ENCODE assay signal across 8 mouse cellular contexts in the genomic region with DNA sequence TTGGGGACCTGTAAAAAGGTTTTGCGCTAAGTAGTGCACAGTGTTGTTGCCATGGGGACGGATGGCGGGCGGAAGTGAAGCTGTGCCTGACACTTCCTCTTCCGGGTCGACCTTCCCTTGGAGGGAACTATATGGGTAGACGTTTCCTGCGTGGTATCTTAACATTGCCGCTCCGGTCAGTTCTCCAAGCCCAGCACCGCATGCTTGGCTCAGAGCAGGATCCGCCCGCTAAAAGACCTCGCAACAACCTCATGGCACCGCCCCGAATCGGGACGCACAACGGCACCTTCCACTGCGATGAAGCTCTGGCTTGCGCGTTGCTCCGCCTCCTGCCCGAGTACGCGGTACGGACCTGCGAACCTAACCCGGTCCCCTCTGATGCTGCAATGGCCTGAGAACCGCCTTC. TPM values are rescaled to one million over a fixed set of nuclear protein-coding genes. Genes with fewer than 3 reads are reported as not detected.
A peak's percentile ranks its signal among the peaks of the same experiment; 100 is the strongest.
DNase-seq lines count a peak whose midpoint lies in the region; ATAC-seq and TF ChIP-seq lines count a peak whose summit lies in the region.

A gene (plus strand): TSS at position 100 of the 406 bp plus-strand sequence.

- no peaks in the 10 kb centered on the region for H3K9me3 ChIP-seq in MEL (replicated peaks; ENCODE audit: insufficient read depth, low read length)
- H3K9me3 ChIP-seq in forebrain, embryonic 16.5 days (ENCODE audit: control insufficient read depth, low read length): no peaks in the 10 kb centered on the region
- no peaks in the 10 kb centered on the region for H3K9me3 ChIP-seq in lung, embryonic 14.5 days (ENCODE audit: low read depth, low read length)

- H3K27me3 ChIP-seq in MEL (ENCODE audit: control insufficient read depth in 1 of 2, insufficient read depth in 2 of 2, low read length in 2 of 2): no peaks in the 10 kb centered on the region
- H3K27me3 ChIP-seq in forebrain, embryonic 16.5 days (replicated peaks; ENCODE audit: control insufficient read depth, insufficient read depth, low read length): no peaks in the 10 kb centered on the region
- no peaks in the 10 kb centered on the region for H3K27me3 ChIP-seq in lung, embryonic 14.5 days (ENCODE audit: insufficient read depth, low read length)

- peaks cover 0 to 17% of the 10 kb centered on the region in 2 experiments; a peak in 3 of 4 replicates for H3K36me3 ChIP-seq in MEL (ENCODE audit: control insufficient read depth in 1 of 2, insufficient read depth in 2 of 2, low read length in 2 of 2)
- H3K36me3 ChIP-seq in forebrain, embryonic 16.5 days (ENCODE audit: control insufficient read depth, insufficient read depth): peaks cover 14% of the 10 kb centered on the region
- H3K36me3 ChIP-seq in lung, embryonic 14.5 days (ENCODE audit: insufficient read depth): peaks cover 66% of the 10 kb centered on the region

- intact Hi-C loops in heart, postnatal 25 days (cut with DNase I): no loop called here

- peak within 1 kb of the TSS; percentile 85 for H3K27ac ChIP-seq in MEL (ENCODE audit: control insufficient read depth, low read depth, low read length)
- peak within 1 kb of the TSS; percentile 71 for H3K27ac ChIP-seq in forebrain, embryonic 16.5 days (ENCODE audit: low read length)
- peak within 1 kb of the TSS; percentile 83 for H3K27ac ChIP-seq in layer of hippocampus, adult 2 months
- peak within 1 kb of the TSS; percentile 80 for H3K27ac ChIP-seq in lung, embryonic 14.5 days (ENCODE audit: low read depth)

- peak within 1 kb of the TSS; percentile 82 for H3K9ac ChIP-seq in MEL (ENCODE audit: control insufficient read depth, low read depth, low read length, poor library complexity, severe bottlenecking)
- peak within 1 kb of the TSS; percentile 65 for H3K9ac ChIP-seq in forebrain, embryonic 16.5 days (replicated peaks; ENCODE audit: low read depth, low read length)
- peak within 1 kb of the TSS; percentile 66 for H3K9ac ChIP-seq in lung, embryonic 14.5 days

- TF ChIP-seq EP300 in MEL (IDR thresholded peaks at IDR 0.05; ENCODE audit: low read depth in 1 of 2, low read length in 2 of 2): no peak

- peak; percentile 87 to 92 for TF ChIP-seq POLR2A in MEL (IDR thresholded peaks at IDR 0.05; ENCODE audit: control insufficient read depth in 1 of 2, insufficient read depth in 1 of 2, low read depth in 1 of 2, low read length in 2 of 2, poor library complexity in 1 of 2)

- no peak for TF ChIP-seq RAD21 in MEL (IDR thresholded peaks at IDR 0.05; ENCODE audit: low read depth, low read length)

- ATAC-seq in forebrain, embryonic 16.5 days: peak; percentile 97
- peak; percentile 95 for ATAC-seq in lung, embryonic 14.5 days (ENCODE audit: insufficient read depth)
- peak; percentile 92 for ATAC-seq in neutrophil, adult 5-6 weeks (ENCODE audit: extremely low read depth, insufficient number of reproducible peaks, low FRiP score, poor library complexity, severe bottlenecking)

- peaks cover 6 to 16% of the 10 kb centered on the region in 2 experiments; a peak in 3 of 4 replicates for H3K4me1 ChIP-seq in MEL (ENCODE audit: control insufficient read depth in 1 of 2, insufficient read depth in 2 of 2, low read length in 2 of 2)
- H3K4me1 ChIP-seq in forebrain, embryonic 16.5 days (replicated peaks; ENCODE audit: control insufficient read depth, insufficient read depth, low read length): peaks cover 25% of the 10 kb centered on the region
- peaks cover 14% of the 10 kb centered on the region for H3K4me1 ChIP-seq in lung, embryonic 14.5 days (ENCODE audit: insufficient read depth)

- 0% methylated on average over 30 of the region's 30 CpGs for WGBS in forebrain, embryonic 16.5 days
- WGBS in lung, embryonic 14.5 days: under 1% methylated on average over 30 of the region's 30 CpGs

- peaks cover 24% of the 10 kb centered on the region for H3K79me2 ChIP-seq in MEL (ENCODE audit: control insufficient read depth, insufficient read depth, low read length, poor library complexity)

- H3K4me3 ChIP-seq in MEL (ENCODE audit: control insufficient read depth in 1 of 2, insufficient read depth in 1 of 2, low read depth in 2 of 2, low read length in 2 of 2): peak within 1 kb of the TSS; percentile 47 to 82
- H3K4me3 ChIP-seq in forebrain, embryonic 16.5 days (replicated peaks; ENCODE audit: low read length): peak within 1 kb of the TSS; percentile 68
- H3K4me3 ChIP-seq in layer of hippocampus, adult 2 months: peak within 1 kb of the TSS; percentile 64
- H3K4me3 ChIP-seq in lung, embryonic 14.5 days (ENCODE audit: low read depth, low read length): peak within 1 kb of the TSS; percentile 78

- no peak for TF ChIP-seq CTCF in MEL (IDR thresholded peaks at IDR 0.05 in 2 of 3, conservative IDR thresholded peaks at IDR 0.05 in 1 of 3; ENCODE audit: control insufficient read depth in 1 of 3, insufficient read depth in 1 of 3, low read depth in 2 of 3, low read length in 3 of 3, poor library complexity in 1 of 3, severe bottlenecking in 1 of 3)
- no peak for TF ChIP-seq CTCF in layer of hippocampus, adult 2 months (conservative IDR thresholded peaks at IDR 0.05)
- TF ChIP-seq CTCF in lung, embryonic 14.5 days (IDR thresholded peaks at IDR 0.05; ENCODE audit: low read depth): no peak

- peak within 1 kb of the TSS; percentile 97 for H3K4me2 ChIP-seq in forebrain, embryonic 16.5 days (ENCODE audit: low read length)
- H3K4me2 ChIP-seq in lung, embryonic 14.5 days: peak within 1 kb of the TSS; percentile 87

- DNase-seq in MEL (ENCODE audit: low read depth, low spot score): peak; percentile 97
- peak; percentile 80 to 88 for DNase-seq in cerebellum, adult 18-20 months
- peak; percentile 63 for DNase-seq in heart, postnatal 25 days (ENCODE audit: low spot score)
- DNase-seq in layer of hippocampus, adult 2 months (ENCODE audit: low spot score in 2 of 2): peak; percentile 85 to 89
- peak; percentile 94 for DNase-seq in lung, embryonic 14.5 days
- DNase-seq in testis, postnatal 14 days (ENCODE audit: low spot score): peak; percentile 83

TF ChIP-seq in MEL, 35 proteins besides CTCF, POLR2A, EP300 and RAD21 (continues in another document):
- TF ChIP-seq RCOR1 (IDR thresholded peaks at IDR 0.05; ENCODE audit: low read depth, low read length) (no peak), MAZ (IDR thresholded peaks at IDR 0.05; ENCODE audit: low read depth, low read length) (no peak), ELF1 (IDR thresholded peaks at IDR 0.05; ENCODE audit: low read depth, low read length) (peak; percentile 90), ZNF384 (IDR thresholded peaks at IDR 0.05; ENCODE audit: low read depth, low read length) (no peak), MEF2A (IDR thresholded peaks at IDR 0.05; ENCODE audit: extremely low read depth, insufficient replicate concordance, low read depth, low read length, poor library complexity, severe bottlenecking) (no peak), POLR2AphosphoS5 (IDR thresholded peaks at IDR 0.05; ENCODE audit: borderline replicate concordance, low read depth, low read length) (no peak; the same call in 1 of the 2 replicates), E2F4 (IDR thresholded peaks at IDR 0.05; ENCODE audit: borderline replicate concordance, low read depth, low read length) (peak; percentile 89; the same call in 1 of the 2 replicates), GABPA (IDR thresholded peaks at IDR 0.05; ENCODE audit: low read depth, low read length) (no peak), TAL1 (IDR thresholded peaks at IDR 0.05; ENCODE audit: low read length) (no peak), MYB (IDR thresholded peaks at IDR 0.05; ENCODE audit: low read depth, low read length) (no peak), CHD2 (IDR thresholded peaks at IDR 0.05; ENCODE audit: low read length) (no peak), POLR2AphosphoS2 (IDR thresholded peaks at IDR 0.05; ENCODE audit: low read length) (peak; percentile 96), MXI1 (IDR thresholded peaks at IDR 0.05; ENCODE audit: low read depth, low read length) (peak; percentile 90; the same call in 1 of the 2 replicates), NRF1 (IDR thresholded peaks at IDR 0.05; ENCODE audit: insufficient read depth, low read depth, low read length, poor library complexity, severe bottlenecking) (no peak), USF2 (IDR thresholded peaks at IDR 0.05; ENCODE audit: borderline replicate concordance in 1 of 2, insufficient read depth in 1 of 2, low read depth in 1 of 2, low read length in 2 of 2) (no peak), BHLHE40 (IDR thresholded peaks at IDR 0.05; ENCODE audit: borderline replicate concordance, low read depth, low read length) (no peak), KAT2A (conservative IDR thresholded peaks at IDR 0.05; ENCODE audit: low read depth, low read length) (peak; percentile 83), CHD1 (IDR thresholded peaks at IDR 0.05; ENCODE audit: low read depth, low read length) (no peak), TCF12 (IDR thresholded peaks at IDR 0.05; ENCODE audit: low read depth, low read length) (no peak), MAFK (IDR thresholded peaks at IDR 0.05; ENCODE audit: borderline replicate concordance, low read depth, low read length) (no peak), MAX (IDR thresholded peaks at IDR 0.05; ENCODE audit: low read length) (peak; percentile 81), HCFC1 (IDR thresholded peaks at IDR 0.05; ENCODE audit: low read depth, low read length) (peak; percentile 95), GATA1 (IDR thresholded peaks at IDR 0.05; ENCODE audit: low read depth, low read length) (0 out of 2 replicates have a peak, but pooled peaks have one; percentile 3), ZKSCAN1 (IDR thresholded peaks at IDR 0.05; ENCODE audit: low read depth, low read length) (no peak), ZC3H11A (IDR thresholded peaks at IDR 0.05; ENCODE audit: low read depth, low read length) (no peak), TBP (IDR thresholded peaks at IDR 0.05; ENCODE audit: low read depth, low read length) (peak; percentile 81), NELFE (IDR thresholded peaks at IDR 0.05; ENCODE audit: low read depth, low read length) (peak; percentile 86), JUND (IDR thresholded peaks at IDR 0.05; ENCODE audit: low read depth, low read length) (no peak), USF1 (IDR thresholded peaks at IDR 0.05; ENCODE audit: low read depth, low read length) (no peak), ZMIZ1 (IDR thresholded peaks at IDR 0.05; ENCODE audit: low read depth, low read length) (no peak), SIN3A (IDR thresholded peaks at IDR 0.05; ENCODE audit: low read length) (peak; percentile 98)

RNA-seq across cellular contexts. Expression of the gene that starts here (rescaled TPM):
- 126 and 140 TPM in 2 replicates for total RNA-seq in MEL (2012; rRNA removed)
- polyA plus RNA-seq in MEL (2012; ENCODE audit: insufficient read depth in 1 of 2, insufficient read length in 2 of 2, low read depth in 1 of 2, low replicate concordance in 2 of 2, missing spikeins in 1 of 2): 100 to 1,000 TPM; 135 to 292 TPM
- polyA plus RNA-seq in forebrain, embryonic 16.5 days (2015; fragmentation: Nextera tagmentation; extraction: Ambion mirVana): 105 and 111 TPM in 2 replicates
- 10 to 100 TPM; 21.3 to 23.1 TPM for total RNA-seq in heart, postnatal 25 days (2021)
- total RNA-seq in layer of hippocampus, adult 2 months (2021): 10 to 100 TPM; 61.0 to 70.2 TPM
- 111 and 113 TPM in 2 replicates for polyA plus RNA-seq in lung, embryonic 14.5 days (2014; fragmentation: Nextera tagmentation; extraction: Ambion mirVana)
- 44.2 and 56.0 TPM in 2 replicates for total RNA-seq in neutrophil, adult 5-6 weeks (2017)

Comparison
In these comparisons a context has a peak if more than half of its experiments do, and no peak if none do; other contexts are left out.
1. Peak in every context shown above with its lines: DNase-seq, ATAC-seq, H3K4me3 ChIP-seq and H3K27ac ChIP-seq.